Mouse (Mus musculus) embryonic facial prominence, embryonic 10.5 days (tissue): ENCODE results near the gene Nr1d1. TPM values are rescaled to one million over a fixed set of nuclear protein-coding genes. Genes with fewer than 3 reads are reported as not detected.

ENCODE experiments used
- DNase-seq: peaks from one replicate; pipeline ENCODE4 v3.0.0-alpha.2; 2017; ENCODE audit warnings: low spot score
- H3K27ac ChIP-seq: fragments of 300-500 bp; sonication (generic); replicated peaks from 2 replicates; pipeline ENCODE4 v1.5.1; 2016; ENCODE audit warnings: mild to moderate bottlenecking
- H3K27me3 ChIP-seq: fragments of 300-500 bp; sonication (generic); replicated peaks from 2 replicates; pipeline ENCODE4 v1.6.1; 2016; ENCODE audit warnings: low read depth, mild to moderate bottlenecking; ENCODE audit not compliant: poor library complexity, severe bottlenecking
- H3K36me3 ChIP-seq: fragments of 300-500 bp; sonication (generic); replicated peaks from 2 replicates; pipeline ENCODE4 v1.6.1; 2016; ENCODE audit warnings: mild to moderate bottlenecking, moderate library complexity
- H3K4me1 ChIP-seq: fragments of 300-500 bp; sonication (generic); 2 replicates; pipeline ENCODE4 v1.6.1; 2016
- H3K4me3 ChIP-seq: fragments of 300-500 bp; sonication (generic); 2 replicates; pipeline ENCODE4 v1.5.1; 2016; ENCODE audit warnings: mild to moderate bottlenecking, moderate library complexity
- H3K9me3 ChIP-seq: fragments of 300-500 bp; sonication (generic); 2 replicates; pipeline ENCODE4 v1.6.1; 2016; ENCODE audit warnings: mild to moderate bottlenecking
- WGBS: fragments of 180-500 bp; shearing (Covaris S2); methylation state at CpG from one replicate; pipeline ENCODE4 v1.1.7; 2016; 5-methylcytosine and 5-hydroxymethylcytosine counted together
- polyA plus RNA-seq: library from polyadenylated mRNA; unstranded; fragments of >200 nt; fragmentation: Nextera tagmentation; extraction: Ambion mirVana; gene quantifications from 2 replicates; pipeline ENCODE4 v1.2.1, GENCODE M21; 2016

The Nr1d1 gene
- 1.1 and 1.8 TPM in 2 replicates for polyA plus RNA-seq

DNA sequence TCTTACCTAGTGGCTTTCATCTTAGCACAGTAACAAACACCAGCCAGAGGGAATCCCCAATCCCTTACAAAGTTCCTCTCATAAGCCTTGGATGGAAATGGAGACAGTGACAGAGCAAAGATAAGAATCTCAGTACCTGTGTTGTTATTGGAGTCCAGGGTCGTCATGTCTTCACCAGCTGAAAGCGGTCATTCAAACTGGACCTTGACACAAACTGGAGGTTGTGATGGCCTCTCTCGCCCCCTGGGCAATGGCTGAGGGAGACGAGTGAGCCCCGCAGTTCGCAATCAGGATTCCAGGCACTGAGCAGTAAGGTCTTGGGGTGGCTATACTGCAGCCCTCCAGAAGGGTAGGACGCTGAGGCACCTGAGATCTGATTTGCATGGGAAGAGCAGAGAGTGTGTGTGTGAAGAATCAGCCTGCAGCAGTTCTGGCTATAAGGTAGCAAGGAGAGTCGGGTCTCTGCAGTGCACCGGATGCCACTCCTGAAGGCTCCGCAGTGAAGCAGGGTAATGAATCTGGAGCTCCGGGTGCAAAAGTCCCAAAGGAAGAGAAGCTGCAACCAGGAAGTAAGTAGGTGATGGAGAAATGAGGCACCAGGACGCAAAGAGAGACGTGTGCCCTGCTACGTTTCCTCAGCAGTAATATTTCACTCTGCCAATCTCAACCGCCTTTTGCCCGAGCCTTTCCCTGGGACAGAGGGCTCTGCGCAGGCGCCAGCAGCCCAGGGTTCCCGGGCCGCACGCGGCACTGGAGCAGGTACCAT is at the start of gene Nr1d1:
Gene Nr1d1 (minus strand): TSS at position 752 of the 766 bp plus-strand sequence.
- Histone ChIP-seq H3K4me1 (peaks cover 54% of the 10 kb centered on the region), H3K9me3 (no peaks in the 10 kb centered on the region), H3K27me3 (no peaks in the 10 kb centered on the region), H3K27ac (peak within 1 kb of the TSS; percentile 85), H3K4me3 (peak within 1 kb of the TSS; percentile 60), H3K36me3 (peaks cover 16% of the 10 kb centered on the region)
- 1% methylated on average over 22 of the region's 22 CpGs for WGBS
- DNase-seq = no peak

DNA sequence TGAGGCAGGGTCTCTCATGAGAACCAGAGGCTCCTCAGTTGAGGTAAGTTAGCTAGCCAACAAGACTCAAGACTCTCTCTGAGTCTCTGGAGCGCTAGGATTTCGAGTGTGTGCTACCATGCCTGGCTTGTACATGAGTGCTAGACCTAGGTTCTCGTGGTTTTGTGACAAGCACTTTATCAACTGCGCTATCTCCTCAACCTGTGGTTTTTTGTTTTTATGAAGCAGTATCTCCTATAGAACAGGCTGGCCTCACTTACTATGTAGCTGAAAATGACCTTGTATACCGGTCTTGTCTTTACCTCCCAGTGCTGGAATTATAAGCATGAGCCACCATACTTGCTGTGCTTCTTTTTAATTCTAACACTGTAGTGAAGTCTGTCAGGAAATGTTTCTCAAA is 45.8 kb upstream of the Nr1d1 start:
- 96% methylated on average over 5 of the region's 5 CpGs for WGBS
- no peak overlapping the region for H3K27ac ChIP-seq
- H3K4me1 ChIP-seq = no peaks in the 10 kb centered on the region
- no peaks in the 10 kb centered on the region for H3K27me3 ChIP-seq
- H3K36me3 ChIP-seq = peaks cover 100% of the 10 kb centered on the region
- H3K4me3 ChIP-seq = no peak overlapping the region
- no peaks in the 10 kb centered on the region for H3K9me3 ChIP-seq
- no peak for DNase-seq

DNA sequence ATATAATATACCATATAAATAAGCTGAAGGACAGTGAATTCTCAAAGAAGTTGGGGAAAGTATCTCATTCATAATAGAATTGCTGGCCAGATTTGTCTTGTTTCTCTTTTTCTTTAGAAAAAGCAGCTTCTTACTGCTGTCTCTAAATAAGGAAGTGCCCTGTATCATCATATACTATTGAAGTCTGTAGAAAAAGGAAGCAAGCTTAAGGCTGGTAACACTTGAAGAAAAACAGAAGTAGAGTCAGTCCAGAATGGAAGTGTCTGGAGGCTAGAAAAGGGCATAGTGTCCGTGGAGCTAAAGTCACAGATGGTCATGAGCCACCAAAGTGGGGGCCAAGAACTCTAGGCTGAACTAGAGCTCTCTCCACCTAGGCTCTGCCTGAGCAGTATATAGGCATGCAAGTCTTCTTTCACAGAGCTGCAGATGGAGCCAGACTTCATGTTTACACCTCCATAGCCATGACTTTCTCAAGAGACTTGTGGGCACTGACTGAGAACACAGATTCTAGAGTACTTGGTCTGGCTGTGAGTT is 41.6 kb upstream of the Nr1d1 start:
- peaks cover 100% of the 10 kb centered on the region for H3K36me3 ChIP-seq
- DNase-seq = no peak
- H3K27me3 ChIP-seq = no peaks in the 10 kb centered on the region
- H3K4me1 ChIP-seq = no peaks in the 10 kb centered on the region
- no peak overlapping the region for H3K27ac ChIP-seq
- H3K9me3 ChIP-seq = no peaks in the 10 kb centered on the region
- no peak overlapping the region for H3K4me3 ChIP-seq
- 97% methylated on average over 1 of the region's 1 CpGs for WGBS

DNA sequence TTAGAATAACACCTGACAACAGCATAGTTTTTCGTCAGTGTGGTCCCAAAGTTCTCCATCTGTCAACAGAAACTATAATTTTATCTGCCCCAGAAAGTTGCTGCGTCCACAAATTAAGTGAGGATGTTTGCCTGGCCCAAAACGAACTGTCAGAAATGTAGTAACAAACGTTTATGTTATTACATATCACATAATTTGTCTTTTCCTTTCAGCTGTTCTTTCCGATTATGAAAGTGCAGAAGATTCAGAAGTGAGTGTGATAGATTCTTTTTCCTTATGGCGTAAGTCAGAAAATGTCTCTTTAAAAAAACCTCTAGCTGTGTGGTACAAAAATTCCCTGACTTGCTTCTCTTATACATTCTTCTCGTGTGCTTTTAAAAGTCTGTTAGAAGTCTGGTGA is 35.6 kb upstream of the Nr1d1 start:
- WGBS = 78% methylated on average over 7 of the region's 7 CpGs
- Histone ChIP-seq H3K4me1 (peaks cover 25% of the 10 kb centered on the region), H3K4me3 (peak overlapping the region; percentile 89), H3K27me3 (no peaks in the 10 kb centered on the region), H3K36me3 (peaks cover 78% of the 10 kb centered on the region), H3K9me3 (no peaks in the 10 kb centered on the region), H3K27ac (peak overlapping the region; percentile 98; the same call in 1 of the 2 replicates)
- no peak for DNase-seq

DNA sequence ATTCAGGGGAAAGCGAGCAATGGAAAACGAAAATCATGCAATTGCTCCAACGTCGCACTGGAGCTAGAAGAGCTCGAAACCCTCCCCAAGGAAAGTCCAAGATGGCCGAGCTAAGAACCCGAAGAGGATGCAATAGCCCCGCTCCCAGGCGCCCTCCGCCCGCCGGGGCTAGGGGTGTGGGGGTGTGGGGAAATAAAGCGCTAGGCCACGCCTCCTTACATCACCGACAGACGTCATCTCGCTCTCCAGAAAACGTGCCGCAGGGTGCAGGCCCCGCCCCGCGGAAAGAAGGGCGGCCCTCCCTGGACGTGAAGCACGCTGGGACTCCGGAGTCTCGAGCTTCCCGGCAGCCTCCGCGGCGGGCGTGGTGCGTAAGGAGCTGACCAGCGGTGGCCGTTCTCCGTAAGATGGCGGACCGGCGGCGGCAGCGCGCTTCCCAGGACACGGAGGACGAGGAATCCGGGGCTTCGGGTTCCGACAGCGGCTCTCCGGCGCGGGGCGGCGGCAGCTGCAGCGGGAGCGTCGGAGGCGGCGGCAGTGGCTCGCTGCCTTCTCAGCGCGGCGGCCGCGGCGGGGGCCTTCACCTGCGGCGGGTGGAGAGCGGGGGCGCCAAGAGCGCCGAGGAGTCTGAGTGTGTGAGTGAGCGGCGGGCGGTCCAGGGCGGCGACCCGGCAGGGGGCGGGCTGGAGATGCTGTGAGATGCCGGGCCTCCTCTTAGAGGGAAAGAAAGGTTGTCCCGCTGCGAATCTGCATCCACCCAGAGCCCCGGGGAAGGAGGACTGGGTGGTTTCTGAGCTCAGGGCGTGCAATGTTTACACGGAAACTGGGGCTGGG is 34.5 kb upstream of the Nr1d1 start:
- peaks cover 78% of the 10 kb centered on the region for H3K36me3 ChIP-seq
- peak; percentile 99 for DNase-seq
- under 1% methylated on average over 84 of the region's 84 CpGs for WGBS
- peaks cover 25% of the 10 kb centered on the region for H3K4me1 ChIP-seq
- H3K27ac ChIP-seq = peak overlapping the region; percentile 98
- H3K4me3 ChIP-seq = peak overlapping the region; percentile 89
- H3K9me3 ChIP-seq = no peaks in the 10 kb centered on the region
- no peaks in the 10 kb centered on the region for H3K27me3 ChIP-seq

DNA sequence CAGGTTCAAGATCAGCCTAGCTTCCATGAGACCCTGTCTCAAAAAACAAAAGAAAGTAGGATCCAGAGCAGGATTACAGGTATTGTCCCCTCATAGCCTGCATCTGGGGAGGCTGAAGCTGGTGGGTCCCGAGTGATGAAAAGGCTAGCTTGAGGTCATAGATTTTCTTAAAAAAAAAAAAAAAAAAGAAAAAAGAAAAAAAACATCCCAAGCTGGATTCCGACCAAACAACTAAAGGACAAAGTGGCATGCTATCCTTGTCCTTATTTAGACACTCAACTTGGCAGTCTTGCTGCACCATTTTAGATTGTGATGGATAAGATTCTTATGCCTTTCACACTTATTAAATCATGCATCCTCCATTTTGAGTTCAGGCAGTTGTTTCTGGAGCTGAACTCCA is 33.3 kb upstream of the Nr1d1 start:
- Histone ChIP-seq H3K4me3 (peak overlapping the region; percentile 89; the same call in 1 of the 2 replicates), H3K36me3 (peaks cover 78% of the 10 kb centered on the region), H3K4me1 (peaks cover 25% of the 10 kb centered on the region), H3K9me3 (no peaks in the 10 kb centered on the region), H3K27me3 (no peaks in the 10 kb centered on the region), H3K27ac (peak overlapping the region; percentile 98; the same call in 1 of the 2 replicates)
- WGBS = 77% methylated on average over 2 of the region's 2 CpGs
- DNase-seq = no peak

DNA sequence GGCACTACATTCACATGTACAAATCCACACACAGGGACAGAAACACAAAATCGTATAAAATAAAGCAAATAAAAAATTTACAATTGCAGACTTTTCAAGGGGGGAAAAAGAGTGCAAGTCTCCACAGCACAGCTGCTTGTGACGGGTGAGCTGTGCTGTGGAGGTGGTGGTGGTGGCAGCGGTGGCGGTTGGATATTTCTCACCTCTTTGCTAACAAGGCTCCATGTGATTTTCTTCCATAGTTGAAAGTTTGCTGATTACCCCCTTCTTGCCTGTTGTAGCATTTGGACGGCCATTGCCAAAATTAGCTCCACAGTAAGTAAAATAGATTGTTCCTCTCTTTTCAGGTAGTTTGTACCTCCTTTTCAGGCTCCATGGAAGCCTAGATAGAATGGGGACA is 29.5 kb upstream of the Nr1d1 start, which contains the start of gene Casc3:
Gene Casc3 (plus strand): TSS at position 301 of the 400 bp plus-strand sequence.
- no peak for DNase-seq
- no peak within 1 kb of the TSS for H3K27ac ChIP-seq
- H3K27me3 ChIP-seq = no peaks in the 10 kb centered on the region
- H3K9me3 ChIP-seq = no peaks in the 10 kb centered on the region
- peaks cover 90% of the 10 kb centered on the region for H3K36me3 ChIP-seq
- H3K4me3 ChIP-seq = no peak within 1 kb of the TSS
- peaks cover 11% of the 10 kb centered on the region for H3K4me1 ChIP-seq
- WGBS = 94% methylated on average over 5 of the region's 5 CpGs

DNA sequence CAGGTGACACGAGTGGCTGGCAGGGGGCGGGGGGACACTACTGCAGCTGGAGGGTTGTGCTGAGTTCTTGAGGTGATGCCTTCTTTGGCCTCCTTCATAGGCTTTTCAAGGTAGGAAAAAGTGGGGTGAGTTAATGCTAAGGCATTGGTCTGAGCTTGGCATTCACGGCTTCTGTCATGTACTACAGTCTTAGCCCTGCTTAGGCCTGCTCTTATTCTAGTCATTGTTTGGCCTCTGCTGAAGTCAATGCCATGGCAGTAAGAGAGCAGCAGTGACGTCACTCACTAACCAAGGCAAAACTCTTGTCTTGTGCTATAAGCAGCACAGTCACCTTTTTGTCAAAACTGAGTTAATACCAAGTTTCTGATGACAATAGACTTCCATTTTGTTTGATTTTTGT is 22.8 kb upstream of the Nr1d1 start:
- DNase-seq = no peak
- Histone ChIP-seq H3K4me3 (peak overlapping the region; percentile 100), H3K9me3 (no peaks in the 10 kb centered on the region), H3K27ac (0 out of 2 replicates have a peak overlapping the region, but pooled peaks have one; percentile 36), H3K36me3 (peaks cover 57% of the 10 kb centered on the region), H3K4me1 (peaks cover 45% of the 10 kb centered on the region), H3K27me3 (no peaks in the 10 kb centered on the region)
- WGBS = 70% methylated on average over 4 of the region's 4 CpGs

DNA sequence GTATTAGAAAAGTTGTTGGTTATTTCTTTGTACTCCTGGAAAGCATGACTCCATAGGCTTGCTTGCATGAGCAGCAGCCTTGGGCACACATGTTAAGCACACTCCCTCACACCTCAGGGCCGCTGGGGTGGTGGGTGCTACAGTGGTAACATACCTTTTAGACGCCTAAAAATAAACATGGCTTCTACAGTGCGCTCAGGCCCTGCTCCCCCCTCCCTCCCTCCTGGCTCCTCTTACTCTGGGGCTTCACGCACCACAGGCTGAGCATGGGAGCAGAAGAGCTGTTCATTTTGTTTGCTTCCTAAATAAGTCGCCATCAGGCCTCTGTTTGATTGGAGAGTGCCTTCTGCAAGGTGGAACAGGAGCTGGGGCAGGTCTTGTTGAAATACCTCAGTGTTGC is 22.2 kb upstream of the Nr1d1 start:
- DNase-seq = no peak
- peak overlapping the region; percentile 36; the same call in 1 of the 2 replicates for H3K27ac ChIP-seq
- peaks cover 51% of the 10 kb centered on the region for H3K4me1 ChIP-seq
- WGBS = 22% methylated on average over 5 of the region's 5 CpGs
- H3K4me3 ChIP-seq = peak overlapping the region; percentile 100
- H3K36me3 ChIP-seq = peaks cover 51% of the 10 kb centered on the region
- H3K9me3 ChIP-seq = no peaks in the 10 kb centered on the region
- H3K27me3 ChIP-seq = no peaks in the 10 kb centered on the region

DNA sequence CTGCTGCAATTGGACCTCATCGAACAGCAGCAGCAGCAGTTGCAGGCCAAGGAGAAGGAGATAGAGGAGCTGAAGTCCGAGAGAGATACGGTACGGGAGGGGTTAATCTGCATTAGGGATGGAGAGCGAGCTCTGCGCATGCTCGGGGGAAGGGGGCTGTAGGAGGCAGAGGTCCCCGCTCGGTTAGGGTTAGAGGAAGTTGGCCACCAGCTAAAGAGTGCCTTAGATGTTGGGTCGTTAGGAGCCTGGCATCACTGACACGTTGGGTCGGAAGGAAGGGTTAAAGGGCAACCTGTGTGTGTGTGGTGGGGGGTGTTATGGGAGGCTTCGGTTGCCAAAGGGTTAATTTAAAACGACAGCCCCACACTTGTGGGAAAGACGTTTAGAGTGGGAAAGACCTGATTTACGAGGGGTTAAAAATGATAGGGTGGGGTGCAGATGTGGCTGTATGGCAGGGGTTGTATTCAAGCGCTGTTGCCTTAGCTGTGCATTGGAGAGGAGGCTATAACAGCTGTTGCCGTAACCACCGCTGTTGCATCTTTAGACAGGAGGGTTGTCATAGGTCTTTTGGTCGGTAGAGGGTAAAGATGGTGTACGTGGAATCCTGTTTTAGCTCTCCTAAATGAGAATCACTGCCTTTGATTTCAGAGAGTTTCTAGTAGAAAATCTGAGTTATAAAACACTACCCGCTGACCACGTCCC is 21.5 kb upstream of the Nr1d1 start:
- peak overlapping the region; percentile 100 for H3K4me3 ChIP-seq
- H3K27ac ChIP-seq = peak overlapping the region; percentile 100
- H3K27me3 ChIP-seq = no peaks in the 10 kb centered on the region
- peaks cover 53% of the 10 kb centered on the region for H3K4me1 ChIP-seq
- no peaks in the 10 kb centered on the region for H3K9me3 ChIP-seq
- peak; percentile 87 for DNase-seq
- H3K36me3 ChIP-seq = peaks cover 45% of the 10 kb centered on the region
- WGBS = 4% methylated on average over 23 of the region's 23 CpGs

DNA sequence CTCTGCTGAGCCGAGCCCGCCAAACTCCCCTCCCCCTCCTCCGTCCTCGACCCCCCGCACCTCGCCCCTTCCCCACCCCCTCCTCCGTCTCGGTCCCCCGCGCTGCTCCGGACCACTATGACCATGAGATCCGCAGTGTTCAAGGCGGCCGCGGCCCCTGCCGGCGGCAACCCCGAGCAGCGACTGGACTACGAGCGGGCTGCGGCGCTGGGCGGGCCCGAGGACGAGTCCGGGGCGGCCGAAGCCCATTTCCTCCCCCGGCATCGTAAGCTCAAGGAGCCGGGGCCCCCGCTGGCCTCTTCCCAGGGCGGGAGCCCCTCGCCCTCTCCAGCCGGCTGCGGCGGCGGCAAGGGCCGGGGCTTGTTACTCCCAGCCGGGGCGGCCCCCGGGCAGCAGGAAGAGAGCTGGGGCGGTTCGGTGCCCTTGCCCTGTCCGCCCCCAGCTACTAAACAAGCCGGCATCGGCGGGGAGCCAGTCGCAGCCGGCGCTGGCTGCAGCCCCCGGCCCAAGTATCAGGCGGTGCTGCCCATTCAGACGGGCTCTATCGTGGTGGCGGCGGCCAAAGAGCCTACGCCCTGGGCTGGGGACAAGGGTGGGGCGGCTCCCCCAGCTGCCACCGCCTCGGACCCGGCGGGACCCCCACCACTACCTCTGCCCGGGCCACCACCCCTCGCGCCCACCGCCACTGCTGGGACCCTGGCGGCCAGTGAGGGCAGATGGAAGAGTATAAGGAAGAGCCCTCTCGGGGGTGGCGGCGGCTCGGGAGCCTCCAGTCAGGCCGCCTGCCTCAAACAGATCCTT is 20.8 kb upstream of the Nr1d1 start:
- Histone ChIP-seq H3K4me3 (peak overlapping the region; percentile 100), H3K36me3 (peaks cover 37% of the 10 kb centered on the region), H3K9me3 (no peaks in the 10 kb centered on the region), H3K27ac (peak overlapping the region; percentile 100), H3K4me1 (peaks cover 53% of the 10 kb centered on the region), H3K27me3 (no peaks in the 10 kb centered on the region)
- DNase-seq = peak; percentile 82
- under 1% methylated on average over 74 of the region's 74 CpGs for WGBS
